Mouse (Mus musculus) neural tube, embryonic 14.5 days (tissue): ENCODE data around the gene Fcho2. TPM values are rescaled to one million over a fixed set of nuclear protein-coding genes. Genes with fewer than 3 reads are reported as not detected.

Experiments
- ATAC-seq: fragments of 200-750 bp; cut with Nextera tagmentation; 2 replicates; pipeline ENCODE4 v1.8.0; 2017; ENCODE audit warnings: low read depth, mild to moderate bottlenecking, moderate TSS enrichment, moderate library complexity
- H3K27ac ChIP-seq: fragments of 300-500 bp; sonication (generic); 2 replicates; pipeline ENCODE4 v1.5.1; 2014; ENCODE audit warnings: low read depth, mild to moderate bottlenecking, control low read depth, low read length, moderate library complexity, mixed read lengths
- H3K27me3 ChIP-seq: fragments of 300-500 bp; sonication (generic); 2 replicates; pipeline ENCODE4 v1.6.1; 2014; ENCODE audit warnings: low read length; ENCODE audit not compliant: control insufficient read depth, insufficient read depth
- H3K36me3 ChIP-seq: fragments of 300-500 bp; sonication (generic); 2 replicates; pipeline ENCODE4 v1.6.1; 2014; ENCODE audit warnings: low read length, mixed read lengths; ENCODE audit not compliant: control insufficient read depth, insufficient read depth
- H3K4me1 ChIP-seq: fragments of 300-500 bp; sonication (generic); 2 replicates; pipeline ENCODE4 v1.6.1; 2014; ENCODE audit warnings: low read length; ENCODE audit not compliant: control insufficient read depth, insufficient read depth
- H3K4me2 ChIP-seq: fragments of 300-500 bp; sonication (generic); 2 replicates; pipeline ENCODE4 v1.6.1; 2014; ENCODE audit warnings: mild to moderate bottlenecking, low read depth, low read length, control low read depth
- H3K4me3 ChIP-seq: fragments of 300-500 bp; sonication (generic); 2 replicates; pipeline ENCODE4 v1.5.1; 2014; ENCODE audit warnings: low read depth, low read length, control low read depth, mixed read lengths
- H3K9ac ChIP-seq: fragments of 300-500 bp; sonication (generic); replicated peaks from 2 replicates; pipeline ENCODE4 v1.6.1; 2014; ENCODE audit warnings: low read depth, mild to moderate bottlenecking, control low read depth, low read length, mixed read lengths
- H3K9me3 ChIP-seq: fragments of 300-500 bp; sonication (generic); 2 replicates; pipeline ENCODE4 v1.6.1; 2016; ENCODE audit warnings: low read length; ENCODE audit not compliant: control insufficient read depth
- WGBS: fragments of 180-500 bp; shearing (Covaris S2); extraction: QIAGEN DNeasy Blood & Tissue Kit; methylation state at CpG from one replicate; pipeline ENCODE4 v1.1.7; 2014; 5-methylcytosine and 5-hydroxymethylcytosine counted together
- polyA plus RNA-seq: library from polyadenylated mRNA; unstranded; fragments of >200 nt; fragmentation: Nextera tagmentation; extraction: Ambion mirVana; gene quantifications from 2 replicates; pipeline ENCODE4 v1.2.1, GENCODE M21; 2014

The Fcho2 gene
- polyA plus RNA-seq, 1 experiment from 2014 or later: 28.3 TPM

DNA sequence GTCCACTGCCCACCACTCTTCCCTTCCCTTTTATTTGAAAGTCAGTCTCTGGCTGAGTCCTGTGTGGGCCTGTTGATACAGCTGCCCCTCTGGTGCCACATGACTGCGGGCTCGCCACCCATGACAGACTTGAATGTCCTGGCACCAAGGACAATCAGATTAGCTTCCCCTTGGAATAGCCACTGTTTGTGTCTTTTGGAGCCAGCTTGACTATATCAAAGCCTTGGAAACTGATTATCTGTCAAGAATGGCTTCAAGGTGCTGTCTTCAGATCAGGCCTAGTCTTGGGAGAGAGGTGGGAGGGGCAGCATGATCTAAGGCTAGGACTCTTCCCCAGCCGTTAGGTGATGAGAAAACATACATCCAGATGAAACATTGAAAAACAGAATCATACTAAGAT is 118.5 kb downstream of the Fcho2 start:
- Histone ChIP-seq H3K4me3 (no peak overlapping the region), H3K27ac (no peak overlapping the region), H3K36me3 (no peaks in the 10 kb centered on the region), H3K9ac (no peak overlapping the region), H3K9me3 (no peaks in the 10 kb centered on the region), H3K4me2 (no peak overlapping the region), H3K4me1 (no peaks in the 10 kb centered on the region), H3K27me3 (peaks cover 5% of the 10 kb centered on the region; the same call in 1 of the 2 replicates)
- ATAC-seq: no peak
- WGBS: 95% methylated on average over 3 of the region's 3 CpGs

DNA sequence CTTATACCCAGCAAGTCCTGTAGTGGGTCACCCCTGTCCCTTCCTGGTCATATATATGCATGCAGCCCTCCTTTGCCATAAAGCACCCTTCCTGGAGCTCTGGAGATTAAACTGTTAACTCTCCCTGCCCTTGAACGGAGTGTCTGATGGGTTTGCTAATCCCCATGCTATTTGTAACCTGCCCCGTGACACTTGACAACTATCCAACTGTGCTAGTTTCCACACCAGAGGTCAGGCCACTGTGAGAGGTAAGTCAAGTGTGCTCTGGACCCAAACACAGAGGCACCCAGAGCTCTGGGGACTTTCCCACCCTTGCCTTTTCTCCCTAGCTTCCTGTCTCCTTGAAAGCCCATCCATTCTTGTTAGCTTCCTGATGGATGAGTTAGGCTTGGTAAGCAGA is 119.7 kb downstream of the Fcho2 start:
- 0 out of 2 replicates have a peak, but pooled peaks have one; percentile 6 for ATAC-seq
- Histone ChIP-seq H3K36me3 (no peaks in the 10 kb centered on the region), H3K4me2 (no peak overlapping the region), H3K4me1 (no peaks in the 10 kb centered on the region), H3K9me3 (no peaks in the 10 kb centered on the region), H3K27ac (no peak overlapping the region), H3K4me3 (no peak overlapping the region), H3K9ac (no peak overlapping the region), H3K27me3 (peaks cover 5% of the 10 kb centered on the region; the same call in 1 of the 2 replicates)
- WGBS: 40% methylated on average over 2 of the region's 2 CpGs

DNA sequence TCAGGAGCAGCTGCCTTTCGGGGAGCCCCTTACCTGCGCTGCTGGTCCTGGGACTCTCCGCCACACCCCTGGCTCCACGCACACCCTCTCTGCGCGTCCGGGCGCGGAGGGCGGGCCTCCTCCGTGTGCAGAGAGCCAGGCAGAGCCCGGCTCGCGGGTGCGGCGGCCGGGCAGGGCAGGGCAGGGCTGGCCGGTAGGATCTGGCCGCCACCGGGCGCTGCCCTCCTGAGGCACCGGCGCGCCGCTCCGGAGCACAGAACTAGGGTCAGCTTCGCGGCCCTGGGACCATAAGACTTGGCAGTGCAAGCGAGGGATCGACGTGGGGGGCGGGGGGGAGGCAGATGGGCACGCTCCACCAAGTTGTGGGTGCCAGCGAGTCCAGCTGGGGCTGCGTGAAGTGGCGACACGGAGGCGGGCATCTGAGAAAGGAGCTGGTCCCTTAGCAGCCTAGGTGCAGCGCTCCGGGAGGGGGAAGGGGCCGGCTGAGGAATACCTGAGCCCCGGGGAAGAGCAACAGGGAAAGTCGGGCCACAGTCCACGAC is 120.4 kb downstream of the Fcho2 start, which contains the start of gene Tmem171:
Gene Tmem171, minus strand, starts transcription at position 62 of the 542 bp plus-strand sequence.
- Histone ChIP-seq H3K9ac (peak within 1 kb of the TSS; percentile 32), H3K36me3 (no peaks in the 10 kb centered on the region), H3K9me3 (no peaks in the 10 kb centered on the region), H3K4me1 (no peaks in the 10 kb centered on the region), H3K27ac (no peak within 1 kb of the TSS), H3K4me2 (peak within 1 kb of the TSS; percentile 54), H3K4me3 (peak within 1 kb of the TSS; percentile 21; the same call in 1 of the 2 replicates), H3K27me3 (peaks cover 5% of the 10 kb centered on the region; the same call in 1 of the 2 replicates)
- WGBS: 4% methylated on average over 43 of the region's 44 CpGs
- ATAC-seq: no peak; the same call in 1 of the 2 replicates

DNA sequence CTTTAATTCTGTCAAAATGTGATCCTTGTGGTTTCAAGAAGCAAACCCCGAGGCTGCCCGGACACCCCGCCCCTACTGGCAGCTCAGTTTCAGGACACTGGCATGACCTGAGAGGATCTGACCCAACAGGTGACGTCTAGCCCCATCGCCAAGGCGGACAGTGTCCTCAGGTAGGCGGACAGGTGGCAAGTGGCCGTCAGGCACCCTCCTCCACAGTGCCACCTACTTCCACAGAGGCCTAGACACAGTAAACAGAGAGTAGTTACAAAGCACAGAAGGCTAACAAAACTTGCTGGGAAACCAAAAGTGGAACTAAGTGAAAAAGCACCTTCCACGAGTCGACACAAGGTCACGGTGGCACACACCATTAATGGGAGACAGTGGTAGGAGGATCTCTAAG is 121.9 kb downstream of the Fcho2 start:
- H3K9me3 ChIP-seq: no peaks in the 10 kb centered on the region
- H3K27me3 ChIP-seq: peaks cover 5% of the 10 kb centered on the region; the same call in 1 of the 2 replicates
- H3K4me2 ChIP-seq: no peak overlapping the region
- no peak overlapping the region for H3K4me3 ChIP-seq
- ATAC-seq: no peak
- H3K27ac ChIP-seq: no peak overlapping the region
- H3K4me1 ChIP-seq: no peaks in the 10 kb centered on the region
- 91% methylated on average over 11 of the region's 11 CpGs for WGBS
- no peak overlapping the region for H3K9ac ChIP-seq
- H3K36me3 ChIP-seq: no peaks in the 10 kb centered on the region

DNA sequence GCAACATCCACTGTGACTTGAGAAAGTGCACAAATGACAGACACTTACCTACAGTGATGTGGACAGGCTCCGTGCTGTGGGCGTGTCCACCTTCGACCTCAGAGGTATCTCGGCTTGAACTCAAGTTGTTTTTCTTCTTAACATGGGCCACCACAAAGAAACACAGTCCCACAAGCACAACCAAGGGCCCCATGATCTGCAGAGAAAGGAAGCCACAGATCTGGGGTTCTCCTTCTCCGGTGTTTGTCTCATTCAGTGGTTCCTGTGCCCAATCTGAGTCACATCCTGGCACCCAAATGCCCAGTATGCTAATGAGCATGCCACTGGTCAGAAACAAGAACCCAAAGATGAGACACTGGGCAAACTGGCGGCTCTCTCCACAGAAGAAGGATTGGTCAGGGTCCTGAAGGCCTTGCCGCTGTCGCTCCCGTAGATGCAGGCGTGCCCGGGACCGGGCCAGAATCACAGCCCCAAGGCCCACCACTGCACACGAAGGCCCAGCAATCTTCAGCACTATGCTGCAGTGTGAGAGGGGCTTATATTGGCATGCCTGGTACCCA is 123.2 kb downstream of the Fcho2 start:
- Histone ChIP-seq H3K36me3 (no peaks in the 10 kb centered on the region), H3K4me1 (peaks cover 5% of the 10 kb centered on the region), H3K4me2 (no peak overlapping the region), H3K4me3 (no peak overlapping the region), H3K27ac (no peak overlapping the region), H3K27me3 (peaks cover 5% of the 10 kb centered on the region; the same call in 1 of the 2 replicates), H3K9me3 (no peaks in the 10 kb centered on the region), H3K9ac (no peak overlapping the region)
- 95% methylated on average over 13 of the region's 13 CpGs for WGBS
- ATAC-seq: no peak

DNA sequence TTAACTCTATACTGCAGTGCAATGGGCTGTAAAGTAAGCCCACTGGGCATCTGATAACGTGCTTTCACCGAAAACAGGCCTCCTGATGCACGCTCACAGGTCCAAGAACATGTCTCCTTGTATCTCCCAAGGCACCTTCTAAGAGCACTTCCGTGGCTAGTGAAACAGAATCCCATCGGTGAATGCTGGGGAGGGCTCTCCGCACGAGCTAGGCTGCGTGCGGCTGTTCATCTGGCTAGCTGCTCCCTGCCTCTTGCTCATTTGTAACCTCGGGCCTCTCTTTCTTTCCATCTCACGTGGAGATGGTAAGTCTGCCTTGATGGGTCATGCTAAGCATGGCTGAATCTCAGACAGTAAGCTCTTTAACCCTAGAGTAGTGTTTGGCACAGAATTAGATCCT is 124.4 kb downstream of the Fcho2 start:
- peaks cover 5% of the 10 kb centered on the region; the same call in 1 of the 2 replicates for H3K27me3 ChIP-seq
- 85% methylated on average over 11 of the region's 11 CpGs for WGBS

DNA sequence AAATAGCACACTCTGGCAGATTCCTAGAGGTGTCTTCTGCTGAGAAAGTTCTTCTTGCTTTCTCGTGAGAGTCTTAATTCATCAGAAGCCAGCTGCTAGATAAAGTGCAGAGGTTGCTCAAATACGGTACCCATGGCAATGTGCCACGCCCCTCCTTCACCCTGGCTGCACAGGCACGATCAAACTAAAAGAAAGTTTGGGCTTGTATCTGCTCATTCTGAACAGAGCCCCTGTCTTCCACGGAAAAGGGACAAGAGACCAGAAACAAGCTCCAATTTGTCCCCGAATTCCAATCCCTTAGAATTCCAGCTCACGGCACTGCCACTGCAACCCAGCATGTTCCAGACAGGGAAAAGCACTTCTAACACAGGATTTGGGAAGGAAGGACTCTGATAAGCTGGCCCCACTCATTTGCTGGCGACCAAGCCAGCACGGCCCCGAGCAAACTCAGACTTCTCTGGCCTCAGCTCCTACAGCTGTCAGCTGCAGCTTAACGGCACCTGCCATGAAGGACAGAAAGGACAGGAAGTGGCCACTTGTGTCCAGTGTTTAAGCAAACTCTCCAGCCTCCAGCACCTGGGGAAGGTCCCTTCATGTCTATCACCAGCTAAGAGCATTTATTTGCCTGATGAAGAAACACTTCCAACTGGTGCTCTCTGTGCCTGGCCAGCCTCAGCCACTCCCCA is 125.5 kb downstream of the Fcho2 start:
- Histone ChIP-seq H3K27ac (no peak overlapping the region), H3K9ac (no peak overlapping the region), H3K4me2 (no peak overlapping the region), H3K9me3 (no peaks in the 10 kb centered on the region), H3K36me3 (no peaks in the 10 kb centered on the region), H3K4me3 (no peak overlapping the region), H3K4me1 (peaks cover 5% of the 10 kb centered on the region), H3K27me3 (no peaks in the 10 kb centered on the region)
- WGBS: 74% methylated on average over 11 of the region's 11 CpGs
- ATAC-seq: no peak

More for the DNA sequence above, 124.4 kb downstream of the Fcho2 start:
- Histone ChIP-seq H3K27ac (no peak overlapping the region), H3K4me1 (peaks cover 5% of the 10 kb centered on the region), H3K9ac (no peak overlapping the region), H3K36me3 (no peaks in the 10 kb centered on the region), H3K4me2 (no peak overlapping the region), H3K9me3 (no peaks in the 10 kb centered on the region), H3K4me3 (no peak overlapping the region)
- ATAC-seq: no peak

DNA sequence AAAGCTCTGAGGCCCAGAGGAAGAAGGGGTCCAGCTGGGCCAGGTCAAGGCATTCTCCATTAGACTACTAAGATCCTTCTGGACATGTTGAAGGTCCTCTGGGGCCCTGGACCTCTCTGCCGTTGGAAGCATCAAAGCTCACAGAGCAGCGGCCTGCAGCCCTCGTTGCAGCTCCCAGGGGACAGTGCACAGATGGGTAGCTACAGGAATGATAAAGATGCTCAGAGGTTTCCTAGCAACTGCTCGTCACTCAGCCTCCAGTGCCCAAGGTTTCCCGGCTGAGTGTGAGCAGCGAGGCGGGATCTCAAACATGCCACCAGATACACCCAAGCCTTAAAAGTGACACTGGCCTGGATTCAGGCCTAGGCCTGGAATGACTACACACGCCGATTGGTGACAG is 127.3 kb downstream of the Fcho2 start:
- Histone ChIP-seq H3K4me1 (peaks cover 5% of the 10 kb centered on the region), H3K9ac (no peak overlapping the region), H3K27ac (no peak overlapping the region), H3K36me3 (no peaks in the 10 kb centered on the region), H3K4me2 (no peak overlapping the region), H3K4me3 (no peak overlapping the region), H3K27me3 (no peaks in the 10 kb centered on the region), H3K9me3 (no peaks in the 10 kb centered on the region)
- no peak for ATAC-seq
- 32% methylated on average over 9 of the region's 9 CpGs for WGBS
